Mouse (Mus musculus) stomach, postnatal 0 days (tissue): ENCODE data around the gene Map3k15.

Experiments used
- CTCF ChIP-seq: IDR thresholded peaks from 2 replicates; pipeline ENCODE4 v1.5.1; 2016; ENCODE audit warnings: antibody characterized with exemption, low read depth, mild to moderate bottlenecking, moderate library complexity
- EP300 ChIP-seq: optimal IDR thresholded peaks from 2 replicates; pipeline ENCODE3; 2016; ENCODE audit warnings: antibody characterized with exemption

GRCm38 (mm10) chrX:159943586-159943985 lies 44.6 kb upstream of the Map3k15 start:
- TF ChIP-seq CTCF, result no peak
- TF ChIP-seq EP300, result no peak
